Mouse (Mus musculus): Measurements from ENCODE around the gene Edaradd.
A peak's percentile ranks its signal among the peaks of the same experiment; 100 is the strongest.
"Not testable (repeated sequence)": the region's sequence is repeated elsewhere in the genome, so short reads cannot be mapped to it uniquely, and the experiment has no call there.

Gene Edaradd

DNA sequence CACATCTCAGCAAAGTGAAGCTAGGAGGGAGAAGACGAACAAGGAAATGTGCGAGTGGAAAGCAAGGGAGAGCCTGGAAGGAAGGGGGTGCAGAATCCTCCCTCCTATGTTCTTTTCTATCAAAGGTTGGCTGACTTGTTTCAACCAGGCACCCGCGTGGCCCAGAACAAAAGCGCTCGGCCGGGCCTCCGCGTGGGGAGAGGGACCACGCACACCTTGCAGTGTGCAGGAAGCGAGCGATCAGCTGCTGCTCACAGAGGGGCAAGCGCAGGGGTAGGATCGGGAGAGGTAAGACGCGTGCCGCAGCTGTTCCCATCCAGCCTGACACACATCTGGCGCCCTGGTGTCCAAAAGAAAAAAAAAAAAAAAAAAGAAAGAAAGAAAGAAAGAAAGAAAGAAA lies 867 bp downstream of the Edaradd start:
- ATAC-seq (ENCODE audit: insufficient number of reproducible peaks, low FRiP score, low TSS enrichment) = no peak

DNA sequence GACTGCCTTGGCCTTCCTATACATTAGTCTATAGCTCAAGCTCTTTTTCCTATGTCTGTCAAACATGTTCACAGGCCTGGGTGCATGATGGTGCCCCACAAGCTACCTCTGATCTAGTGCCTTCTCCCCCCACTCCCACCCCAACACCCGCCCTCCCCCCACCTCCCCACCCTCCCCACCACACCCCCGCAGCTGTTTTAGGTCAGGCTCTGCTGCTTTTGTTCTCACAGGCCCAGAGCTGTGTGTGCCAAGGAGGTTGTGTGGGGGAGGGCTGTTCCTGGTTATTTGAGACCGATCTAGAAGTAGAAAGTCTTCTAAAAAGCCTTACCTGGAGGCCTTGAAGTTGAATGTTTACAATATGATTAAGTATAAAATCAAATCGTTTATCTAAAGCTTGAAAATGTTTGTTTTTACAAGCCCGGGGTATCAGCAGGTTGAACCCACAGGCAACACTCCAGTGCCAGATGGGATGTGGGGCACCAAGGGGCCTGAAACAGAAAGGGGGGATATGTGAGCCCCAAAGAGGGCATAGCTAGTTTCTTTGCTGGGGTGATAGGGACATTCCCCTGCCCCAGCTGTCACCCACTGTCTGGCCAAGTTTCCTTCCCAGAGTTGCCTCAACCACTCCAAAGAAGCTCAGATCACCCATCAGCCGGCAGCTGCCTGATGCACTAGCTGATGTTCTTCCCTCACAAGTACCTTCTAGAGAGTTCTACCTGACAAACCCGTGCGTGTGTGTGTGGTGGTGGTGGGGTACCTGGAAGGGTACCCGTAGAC lies 8.9 kb downstream of the Edaradd start:
- no peak for ATAC-seq (ENCODE audit: insufficient number of reproducible peaks, low FRiP score, low TSS enrichment)

DNA sequence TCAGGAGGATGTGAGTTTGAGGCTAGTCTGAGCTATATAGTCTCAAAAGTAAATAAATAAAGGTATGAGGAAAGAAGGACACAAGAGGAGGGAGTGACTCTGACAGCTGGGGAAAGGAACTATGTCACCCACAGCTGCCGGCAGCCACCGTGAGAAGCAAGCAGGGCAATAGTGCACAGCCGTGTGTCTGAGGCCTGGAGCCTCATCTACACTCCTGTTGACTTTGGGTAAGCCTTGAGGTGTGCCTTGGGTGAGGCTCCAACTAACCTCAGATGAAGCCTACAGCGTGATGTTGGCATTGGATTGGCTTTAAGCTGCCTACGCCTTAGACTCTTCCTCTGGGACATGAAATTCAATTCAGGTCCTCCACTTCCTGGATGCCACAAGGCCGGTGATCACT lies 10.2 kb downstream of the Edaradd start:
- ATAC-seq (ENCODE audit: insufficient number of reproducible peaks, low FRiP score, low TSS enrichment) = no peak

DNA sequence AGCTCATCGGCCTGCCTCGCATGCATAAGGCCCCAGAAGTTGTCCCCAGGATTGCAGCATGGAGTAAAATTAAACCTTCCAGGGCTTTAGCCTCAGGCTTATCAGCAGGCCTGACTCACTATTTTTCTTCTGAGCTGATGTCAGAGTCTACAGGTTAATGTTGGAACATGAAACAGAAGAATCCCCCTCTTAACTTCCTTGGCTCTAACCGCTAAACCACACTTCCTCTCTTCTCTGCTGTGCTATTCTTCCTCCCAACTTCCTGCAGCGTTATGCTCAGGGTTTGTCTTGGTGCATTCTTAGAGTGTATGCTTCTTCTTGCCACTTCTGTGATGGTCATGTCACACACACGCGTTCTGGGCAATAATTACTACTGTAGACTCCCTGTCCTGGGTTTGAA lies 12.8 kb downstream of the Edaradd start:
- ATAC-seq (ENCODE audit: insufficient number of reproducible peaks, low FRiP score, low TSS enrichment) = no peak

DNA sequence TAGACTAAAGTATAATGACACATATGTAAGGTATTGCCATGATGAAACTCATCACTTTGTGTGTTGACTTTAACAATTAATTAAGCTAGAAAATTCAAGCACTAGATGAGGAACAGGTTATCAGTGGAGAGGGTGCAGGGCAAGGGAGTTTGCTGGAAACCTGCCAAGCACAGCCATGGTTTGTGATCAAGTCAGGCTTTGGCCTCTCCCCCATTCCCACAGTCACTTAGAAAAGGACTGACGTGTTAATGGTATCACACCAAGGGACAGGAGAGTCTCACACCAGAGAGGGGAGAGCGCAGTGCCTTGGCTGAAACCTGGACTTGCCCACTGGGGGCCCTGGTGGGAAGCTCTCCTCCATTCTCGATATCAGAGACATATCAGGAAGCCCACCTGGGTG lies 14.9 kb downstream of the Edaradd start:
- ATAC-seq (ENCODE audit: insufficient number of reproducible peaks, low FRiP score, low TSS enrichment) = no peak

DNA sequence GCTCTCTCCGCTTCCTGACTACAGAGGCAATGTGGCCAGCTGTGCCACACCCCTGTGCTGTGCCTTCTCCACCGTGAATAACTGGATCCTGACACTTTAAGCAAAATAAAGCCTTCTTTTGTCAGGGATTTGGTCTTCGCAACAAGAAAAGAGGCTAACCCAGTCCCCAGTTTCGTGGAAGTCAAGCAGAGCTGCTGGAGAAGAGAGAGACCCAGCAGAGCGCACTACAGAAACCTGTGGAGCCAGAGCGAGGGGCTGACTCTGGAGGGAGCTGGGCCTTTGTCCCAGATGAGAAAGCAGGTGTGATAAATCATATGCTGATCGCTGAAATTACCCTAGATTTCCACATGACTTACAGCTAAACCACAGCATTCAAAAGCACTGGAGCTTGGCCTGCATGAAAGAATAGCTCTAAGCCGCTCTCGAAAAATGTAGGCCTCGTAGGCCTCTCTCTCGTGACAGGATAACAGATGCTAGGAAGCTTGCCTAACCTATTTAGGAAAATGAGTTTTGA lies 16.9 kb downstream of the Edaradd start:
- no peak for ATAC-seq (ENCODE audit: insufficient number of reproducible peaks, low FRiP score, low TSS enrichment)

DNA sequence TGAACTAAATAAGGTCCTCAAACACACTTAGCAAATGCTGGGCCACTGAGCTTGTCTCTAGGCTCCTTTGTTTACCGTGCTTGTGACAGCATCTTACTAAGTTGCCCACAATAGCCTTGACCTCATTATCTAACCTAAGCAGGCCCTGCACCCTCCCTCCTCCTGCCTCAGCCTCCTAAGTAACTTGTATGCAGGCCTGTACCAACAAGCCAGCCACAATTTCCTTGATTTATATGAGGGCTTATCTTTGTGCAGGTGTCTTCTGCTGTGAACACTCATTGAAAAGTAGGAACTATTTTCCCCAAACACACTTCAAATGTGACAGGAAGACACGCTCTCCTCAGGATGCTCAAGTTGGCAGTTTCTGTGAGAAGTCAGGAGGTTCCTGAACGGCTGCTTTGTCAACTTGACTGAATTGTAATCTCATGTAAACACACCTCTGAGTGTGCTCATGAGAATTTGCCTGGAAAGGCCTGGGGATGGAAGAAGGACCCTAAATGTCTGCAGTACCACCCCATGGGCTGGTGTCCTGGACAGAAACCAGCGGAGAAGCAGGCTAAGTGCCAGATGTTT lies 17.5 kb downstream of the Edaradd start:
- ATAC-seq (ENCODE audit: insufficient number of reproducible peaks, low FRiP score, low TSS enrichment) = no peak

DNA sequence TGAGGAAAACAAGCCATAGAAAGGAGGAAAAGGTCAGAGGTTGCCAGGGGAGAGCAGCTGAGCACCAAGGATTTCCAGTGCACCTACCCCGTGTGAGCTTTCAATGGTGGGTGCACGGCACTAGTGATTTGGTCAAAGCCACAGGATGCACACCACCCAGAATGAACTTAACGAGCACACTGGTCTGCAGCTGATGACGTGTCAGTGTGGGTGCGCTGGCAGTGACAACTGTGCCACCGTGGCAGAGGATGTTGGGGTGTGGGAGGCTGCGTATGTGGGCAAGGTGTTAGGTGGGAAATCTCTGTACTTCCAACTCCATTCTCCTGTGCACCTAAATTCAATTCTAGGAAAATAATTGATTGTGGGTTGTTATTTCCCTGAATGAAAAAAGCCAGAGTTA lies 21.1 kb downstream of the Edaradd start:
- ATAC-seq (ENCODE audit: insufficient number of reproducible peaks, low FRiP score, low TSS enrichment) = no peak

DNA sequence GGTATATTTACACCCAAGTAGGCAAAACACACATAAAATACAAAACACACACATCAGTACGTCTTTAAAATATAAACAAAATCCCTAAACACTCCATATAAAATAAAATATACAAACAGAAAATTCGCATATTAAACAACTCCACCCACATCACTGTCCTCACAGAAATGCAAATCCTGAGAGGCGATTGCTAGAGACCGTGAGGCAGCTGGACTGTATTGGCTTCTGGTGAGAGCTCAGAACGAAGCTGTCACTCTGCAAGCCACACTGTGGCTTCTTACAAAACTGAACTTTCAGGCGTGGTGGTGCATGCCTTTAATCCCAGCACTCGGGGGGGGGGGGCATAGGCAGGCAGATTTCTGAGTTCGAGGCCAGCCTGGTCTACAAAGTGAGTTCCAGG lies 22.4 kb downstream of the Edaradd start:
- no peak for ATAC-seq (ENCODE audit: insufficient number of reproducible peaks, low FRiP score, low TSS enrichment)

DNA sequence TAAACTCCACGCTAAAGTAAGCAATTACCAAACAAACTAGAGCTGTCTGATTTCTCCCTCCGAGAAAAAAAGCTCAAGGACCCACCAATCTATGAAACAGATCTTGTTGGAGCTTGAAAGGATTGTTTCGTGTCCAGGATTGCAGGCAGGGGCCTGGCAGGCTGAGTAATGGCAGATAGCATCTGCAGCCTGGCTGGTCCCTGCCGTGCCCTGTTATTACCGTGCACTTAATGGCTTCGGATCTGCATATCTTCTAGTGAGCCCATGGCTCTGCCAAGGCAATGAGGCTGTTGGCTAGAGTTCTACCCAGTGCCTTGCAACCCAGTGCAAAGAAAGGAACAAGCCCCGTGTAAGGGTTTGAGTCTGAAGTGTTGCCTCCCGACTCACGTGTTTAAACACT lies 25.5 kb downstream of the Edaradd start:
- no peak for ATAC-seq (ENCODE audit: insufficient number of reproducible peaks, low FRiP score, low TSS enrichment)

DNA sequence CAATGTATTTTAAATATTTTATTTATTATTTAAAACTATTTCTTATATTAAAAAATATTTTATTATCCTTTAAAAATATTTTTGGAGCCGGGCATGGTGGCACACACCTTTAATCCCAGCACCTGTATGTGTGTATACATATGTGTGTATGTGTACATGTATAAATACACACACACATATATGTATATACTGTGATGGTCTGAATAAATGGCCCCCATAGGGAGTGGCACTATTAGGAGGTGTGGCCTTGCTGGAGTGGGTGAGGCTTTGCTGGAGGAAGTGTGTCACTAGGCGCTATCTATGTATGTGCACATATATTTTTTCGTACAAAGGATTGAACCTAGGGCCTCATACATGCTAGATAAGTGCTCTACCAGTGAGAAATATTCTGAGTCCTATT lies 27.7 kb downstream of the Edaradd start:
- no peak for ATAC-seq (ENCODE audit: insufficient number of reproducible peaks, low FRiP score, low TSS enrichment)

DNA sequence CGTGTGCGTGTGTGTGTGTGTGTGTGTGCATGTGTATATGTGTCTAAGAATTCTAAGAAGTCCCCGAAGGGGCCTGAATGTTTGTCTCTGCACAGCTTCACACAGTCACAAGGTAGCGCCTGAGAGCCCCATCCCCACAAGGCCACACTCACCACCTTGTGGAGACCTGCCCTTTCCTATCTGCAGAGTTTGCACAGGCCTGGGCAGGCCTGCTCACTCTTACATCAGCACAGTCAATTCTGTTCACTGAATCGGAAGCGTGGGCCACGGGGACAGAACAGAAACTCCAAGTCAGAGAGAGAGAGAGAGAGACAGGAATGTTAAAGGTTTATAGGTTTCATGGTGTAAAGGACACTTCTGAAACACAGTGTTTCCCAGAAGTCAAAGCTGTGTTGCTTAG lies 34.6 kb downstream of the Edaradd start:
- ATAC-seq (ENCODE audit: insufficient number of reproducible peaks, low FRiP score, low TSS enrichment) = no peak

DNA sequence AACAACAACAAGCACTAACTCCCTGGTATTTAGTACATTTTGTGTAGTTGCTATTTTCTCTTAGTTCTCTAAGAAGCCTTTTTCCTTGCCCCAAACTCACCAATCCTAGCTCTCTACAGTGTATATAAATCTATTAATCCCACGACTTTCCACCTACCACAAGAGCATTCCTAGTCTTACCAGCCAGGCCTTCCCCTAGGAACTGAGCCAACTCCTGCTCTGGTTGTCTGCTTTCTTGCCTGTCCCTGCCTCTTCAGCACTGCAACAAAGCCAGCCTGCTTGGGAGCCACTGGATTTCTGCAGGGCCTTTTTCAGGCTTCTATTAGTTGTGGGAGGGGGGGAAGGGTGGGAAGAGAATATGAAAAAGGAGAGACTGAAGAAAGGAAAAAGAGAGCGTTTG lies 35.0 kb downstream of the Edaradd start:
- no peak for ATAC-seq (ENCODE audit: insufficient number of reproducible peaks, low FRiP score, low TSS enrichment)

DNA sequence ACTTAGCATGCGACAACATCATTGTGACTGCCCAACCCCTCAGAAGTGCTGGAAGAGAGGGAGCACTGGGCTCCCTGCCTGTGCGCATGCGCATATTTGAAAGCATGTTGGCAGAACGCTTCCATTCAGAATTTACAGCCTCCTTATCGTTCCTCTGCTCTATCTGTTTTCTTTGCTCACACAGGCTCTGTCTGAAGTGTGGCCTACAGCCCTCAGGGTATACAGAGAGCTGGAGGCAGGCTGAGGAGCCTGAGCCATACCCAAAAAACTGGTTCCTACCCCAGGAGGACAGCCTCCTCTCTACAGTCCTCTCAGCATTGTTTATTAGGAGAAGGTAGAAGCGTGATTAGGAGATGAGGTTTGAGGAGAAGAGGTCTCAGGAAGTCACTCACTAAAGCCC lies 40.4 kb downstream of the Edaradd start:
- no peak for ATAC-seq (ENCODE audit: insufficient number of reproducible peaks, low FRiP score, low TSS enrichment)

DNA sequence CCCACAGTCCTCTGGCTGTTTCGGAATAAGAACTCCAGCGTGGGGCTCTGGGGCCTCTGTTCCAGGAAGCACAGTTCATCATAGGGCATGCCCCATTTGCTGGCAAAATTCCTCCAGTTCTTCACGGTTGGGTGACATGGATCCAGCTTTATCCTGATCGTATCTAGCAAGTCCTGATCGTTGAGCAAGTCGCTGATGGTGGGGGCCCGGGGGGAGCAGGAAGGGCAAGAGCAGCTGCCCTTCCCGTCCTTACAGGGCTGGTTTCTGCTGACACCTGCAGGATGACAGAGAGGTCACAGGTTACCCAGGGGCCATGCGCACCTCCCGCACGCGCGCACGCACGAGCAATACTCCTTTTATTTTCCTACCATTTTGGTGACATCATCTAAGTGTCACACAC lies 41.9 kb downstream of the Edaradd start:
- ATAC-seq (ENCODE audit: insufficient number of reproducible peaks, low FRiP score, low TSS enrichment) = no peak

DNA sequence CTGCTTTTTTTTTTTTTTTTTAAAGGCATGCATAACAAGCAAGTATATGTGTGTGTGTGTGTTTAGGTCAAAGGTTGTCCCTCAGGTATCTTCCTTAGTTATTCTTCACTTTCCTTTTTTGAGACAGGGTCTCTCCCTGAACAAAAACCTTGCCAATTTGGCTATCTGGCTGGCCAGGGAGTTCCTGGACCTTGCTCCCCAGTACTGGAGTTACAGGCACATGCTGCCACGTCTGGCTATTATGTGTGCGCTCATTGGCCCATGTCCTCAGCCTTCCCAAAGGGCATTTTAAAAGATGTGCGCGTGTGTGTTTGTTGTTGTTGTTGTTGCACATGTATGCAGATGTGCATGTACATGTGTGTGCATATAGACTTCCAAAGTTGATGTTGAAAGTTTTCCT lies 43.4 kb downstream of the Edaradd start:
- no peak for ATAC-seq (ENCODE audit: insufficient number of reproducible peaks, low FRiP score, low TSS enrichment)

DNA sequence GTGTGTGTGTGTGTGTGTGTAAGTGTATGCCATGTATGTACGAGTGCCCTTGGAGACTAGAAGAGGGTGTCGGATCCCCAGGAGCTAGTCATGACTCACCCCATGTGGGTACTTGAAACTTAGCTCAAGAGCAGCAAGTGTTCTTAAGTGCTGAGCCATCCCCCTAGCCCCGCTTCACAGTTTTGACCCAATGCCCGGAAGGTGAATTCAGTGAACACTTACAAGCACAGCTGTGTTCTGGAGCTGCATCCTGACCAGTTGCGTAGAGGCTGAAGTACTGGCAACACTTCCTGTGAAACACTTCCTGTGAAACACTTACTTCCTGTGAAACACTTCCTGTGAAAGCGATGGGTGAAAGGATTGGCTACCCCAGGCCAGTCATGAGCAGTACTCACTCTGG lies 45.0 kb downstream of the Edaradd start:
- no peak for ATAC-seq (ENCODE audit: insufficient number of reproducible peaks, low FRiP score, low TSS enrichment)

DNA sequence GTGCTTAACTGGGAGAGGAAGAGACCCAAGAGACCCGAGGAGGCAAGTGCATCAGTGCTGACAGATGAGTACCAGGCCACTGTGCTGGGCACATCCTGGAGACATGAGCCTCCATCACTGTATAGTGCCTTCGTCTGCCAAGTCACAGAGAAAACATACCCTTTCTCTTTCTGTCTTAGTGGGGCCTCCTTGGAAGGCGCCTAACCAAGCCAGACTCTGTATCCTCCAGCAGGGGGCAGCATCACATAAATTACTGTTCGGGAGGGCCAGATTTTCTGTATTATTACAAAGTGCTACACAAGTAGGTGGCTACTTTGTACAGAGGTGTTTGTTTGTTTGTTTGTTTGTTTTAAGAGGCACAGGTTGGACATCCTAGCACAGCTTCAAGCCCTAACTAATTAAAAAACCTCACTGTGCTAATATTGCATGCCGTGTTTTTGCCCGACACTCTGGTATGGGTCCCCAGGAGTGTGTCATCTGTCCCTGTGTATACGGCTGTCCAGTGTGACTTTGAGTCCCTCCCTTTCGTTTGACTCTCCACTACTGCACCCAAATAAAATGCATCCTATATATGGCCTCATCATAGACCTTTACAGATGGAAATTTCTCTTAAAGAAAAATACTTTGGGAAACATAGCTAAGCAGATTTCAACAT lies 46.4 kb downstream of the Edaradd start:
- peak; percentile 64 for ATAC-seq (ENCODE audit: insufficient number of reproducible peaks, low FRiP score, low TSS enrichment)

DNA sequence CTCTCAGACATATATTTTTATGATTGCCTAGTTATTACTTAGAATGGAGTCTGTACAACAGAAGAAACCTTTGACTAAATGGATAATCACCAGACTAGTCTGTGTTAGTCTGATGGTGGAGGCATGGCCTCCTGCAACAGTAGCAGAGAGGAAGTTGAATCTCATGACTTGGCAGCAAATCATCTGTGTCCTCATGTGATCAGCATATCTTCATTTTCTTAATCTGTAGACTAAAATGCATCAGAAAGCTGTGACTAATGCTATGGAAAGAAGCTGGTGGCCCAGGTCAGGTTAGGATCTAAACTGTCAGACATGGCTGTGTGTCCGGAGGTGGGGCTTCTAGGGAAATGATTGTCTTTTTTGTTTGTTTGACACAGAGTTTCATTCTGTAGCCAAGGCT lies 51.8 kb downstream of the Edaradd start:
- ATAC-seq (ENCODE audit: insufficient number of reproducible peaks, low FRiP score, low TSS enrichment) = no peak

DNA sequence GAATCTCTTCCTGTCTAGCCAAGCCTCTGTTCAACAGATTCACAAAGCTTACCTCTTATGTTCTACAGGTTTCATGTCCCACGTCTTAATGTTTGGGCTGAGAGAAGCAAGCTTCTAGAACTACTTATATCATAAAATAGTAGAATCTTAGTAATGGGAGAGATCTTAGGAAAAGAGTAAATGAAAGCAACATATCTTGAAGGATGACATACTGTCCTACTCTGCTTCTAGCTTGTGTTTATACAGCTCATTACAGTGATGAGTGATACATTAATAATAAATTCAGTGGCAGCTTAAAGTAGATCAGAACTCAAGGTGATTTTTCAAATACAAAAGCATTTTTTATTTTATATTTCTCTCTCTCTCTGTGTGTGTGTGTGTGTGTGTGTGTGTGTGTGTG lies 55.4 kb downstream of the Edaradd start, which contains the start of gene Lgals8:
Gene Lgals8 (minus strand): TSS at position 101 of the 400 bp plus-strand sequence.
- no peak for ATAC-seq (ENCODE audit: insufficient number of reproducible peaks, low FRiP score, low TSS enrichment)

DNA sequence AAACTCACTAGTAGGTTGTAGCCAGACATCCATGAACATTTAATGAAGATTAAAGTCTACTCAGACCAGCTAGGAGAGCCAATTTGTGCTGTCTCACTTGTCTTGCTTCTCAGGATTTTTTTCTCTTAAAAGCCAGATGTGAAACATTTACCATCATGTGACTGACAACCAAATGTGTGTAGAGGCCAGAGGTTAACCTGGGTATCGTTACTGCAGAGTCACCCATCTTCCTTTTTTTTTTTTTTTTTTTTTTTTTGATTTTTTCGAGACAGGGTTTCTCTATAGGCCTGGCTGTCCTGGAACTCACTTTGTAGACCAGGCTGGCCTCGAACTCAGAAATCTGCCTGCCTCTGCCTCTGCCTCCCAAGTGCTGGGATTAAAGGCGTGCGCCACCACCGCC lies 56.1 kb downstream of the Edaradd start:
- not testable (repeated sequence) for ATAC-seq (ENCODE audit: insufficient number of reproducible peaks, low FRiP score, low TSS enrichment)

DNA sequence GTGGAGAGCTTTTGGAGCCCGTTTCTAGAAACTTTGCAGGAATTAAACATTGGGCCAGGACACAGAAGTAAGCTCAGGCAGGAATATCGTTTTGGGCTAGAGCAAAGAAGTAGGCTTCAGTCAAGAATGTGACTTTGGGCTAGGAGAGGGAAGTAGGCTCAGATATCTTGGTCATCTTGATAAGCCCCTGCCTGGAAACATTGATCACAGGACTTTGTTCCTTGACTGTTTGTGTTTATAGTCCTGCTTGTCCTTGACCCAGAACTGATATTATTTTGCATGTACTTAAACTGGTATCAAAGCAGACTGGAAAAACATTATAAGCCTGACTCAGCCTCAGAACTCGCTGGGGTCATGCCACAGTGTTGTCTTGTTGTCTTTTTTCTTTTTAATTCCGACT lies 57.6 kb downstream of the Edaradd start:
- ATAC-seq (ENCODE audit: insufficient number of reproducible peaks, low FRiP score, low TSS enrichment) = no peak
